Mouse (Mus musculus) layer of hippocampus, postnatal 10 days (tissue): ENCODE data around the gene Fbxw7. TPM values are rescaled to one million over a fixed set of nuclear protein-coding genes. Genes with fewer than 3 reads are reported as not detected.

Experiments used
- DNase-seq, 2 experiments: peaks; one replicate each; pipeline ENCODE4 v3.0.0; 2021; ENCODE audit warnings: low spot score in 2 of 2
- total RNA-seq, 2 experiments: library from RNA; stranded (reverse); gene quantifications; 2 replicates each; pipeline ENCODE4 v1.2.3; 2021

Gene Fbxw7
- total RNA-seq, 2 experiments from 2014 or later = 119 to 127 TPM

DNA sequence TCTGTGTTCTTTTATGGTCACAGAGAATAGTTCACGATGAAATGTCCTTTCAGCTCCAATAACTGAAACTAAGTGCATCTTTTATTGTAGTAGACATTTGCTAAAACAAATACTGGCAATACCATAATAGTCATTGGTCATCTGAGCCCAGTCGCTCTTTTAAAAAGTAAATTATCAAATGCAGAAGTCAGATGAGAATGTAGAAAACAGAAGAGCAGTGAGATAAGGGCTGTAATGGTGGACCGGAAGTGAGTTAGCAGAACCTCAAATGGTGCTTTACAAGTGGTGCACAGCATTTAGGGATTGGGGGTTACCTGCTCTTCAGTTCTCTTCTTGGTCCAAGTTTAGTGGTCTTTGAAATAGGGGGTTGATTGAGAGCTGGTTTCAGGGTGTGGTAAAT, 129.9 kb downstream of the Fbxw7 start:
- DNase-seq = no peak

DNA sequence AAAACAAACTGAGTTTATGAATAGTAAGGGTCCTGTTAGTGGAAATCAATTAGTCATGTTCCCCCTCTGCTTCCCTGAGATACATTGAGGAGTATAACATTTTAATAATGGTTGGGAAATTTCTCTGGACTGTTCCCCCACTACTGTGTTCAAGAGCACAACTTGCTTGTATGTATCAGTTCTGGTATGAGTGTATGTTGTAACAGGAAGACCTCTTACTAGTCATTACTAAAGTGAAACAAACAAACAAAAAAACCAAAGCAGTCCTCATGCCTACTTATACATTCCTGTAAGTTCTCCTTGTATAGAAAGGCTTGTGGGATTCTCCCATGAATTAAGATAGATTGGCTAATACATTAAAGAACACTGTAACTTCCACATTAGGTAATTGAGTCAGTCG, 131.3 kb downstream of the Fbxw7 start:
- DNase-seq = no peak

DNA sequence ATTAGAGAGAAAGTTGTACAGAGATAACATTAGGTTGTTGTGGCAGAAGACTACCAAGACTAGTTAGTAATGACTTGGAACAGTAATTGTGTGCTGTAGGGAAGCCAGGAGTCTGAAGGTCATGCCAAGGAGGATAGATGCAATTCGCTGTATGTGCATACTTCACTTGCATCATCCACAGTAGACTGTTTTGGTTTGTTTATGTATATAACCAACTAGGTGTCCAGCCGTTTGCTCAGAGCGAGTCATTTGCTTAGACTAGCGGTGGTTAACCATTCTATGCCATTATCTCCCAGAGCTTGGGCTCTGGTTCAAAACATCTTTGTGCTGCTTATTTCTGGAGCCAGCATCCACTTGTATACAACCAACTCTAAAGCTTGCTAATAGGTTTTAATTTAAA, 134.3 kb downstream of the Fbxw7 start:
- DNase-seq = no peak

DNA sequence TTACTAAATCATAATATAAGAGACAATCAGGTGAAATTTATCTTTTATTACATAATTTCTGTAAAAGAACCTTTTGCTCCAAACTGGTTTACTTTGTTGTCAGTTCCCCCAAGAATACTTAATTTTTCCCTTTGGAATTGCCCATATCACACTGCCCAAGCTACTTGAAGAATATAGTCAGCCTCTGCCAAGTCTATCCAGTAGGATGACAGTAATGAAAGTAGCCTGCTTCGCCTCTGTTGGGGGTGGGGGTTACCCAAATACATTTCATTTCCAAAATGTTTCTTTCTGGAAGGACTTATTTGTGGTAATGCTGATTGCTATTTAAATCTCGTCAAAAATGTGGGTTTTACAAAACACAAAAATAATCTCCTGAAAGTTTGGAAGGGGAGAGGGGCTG, 136.6 kb downstream of the Fbxw7 start:
- no peak for DNase-seq

DNA sequence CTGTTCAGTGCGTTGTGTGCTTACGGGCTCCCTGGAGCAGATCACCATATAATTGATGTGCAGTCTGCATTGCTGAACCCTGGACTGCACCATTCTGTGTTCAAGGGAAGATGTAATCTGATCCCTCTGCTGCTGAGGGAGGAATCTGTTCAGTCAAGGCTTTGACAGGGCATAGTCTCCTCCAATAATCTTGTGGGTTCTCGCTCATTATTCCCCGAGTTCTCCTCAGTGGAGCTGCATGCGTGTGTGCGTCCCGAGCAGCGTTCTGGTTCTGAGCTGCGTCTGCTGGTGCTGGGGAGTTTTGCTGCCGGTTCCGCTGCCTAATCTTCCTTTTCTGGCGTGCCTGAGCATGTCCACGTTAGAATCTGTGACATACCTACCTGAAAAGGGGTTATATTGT, 137.1 kb downstream of the Fbxw7 start:
- peak; percentile 66 to 72 for DNase-seq

DNA sequence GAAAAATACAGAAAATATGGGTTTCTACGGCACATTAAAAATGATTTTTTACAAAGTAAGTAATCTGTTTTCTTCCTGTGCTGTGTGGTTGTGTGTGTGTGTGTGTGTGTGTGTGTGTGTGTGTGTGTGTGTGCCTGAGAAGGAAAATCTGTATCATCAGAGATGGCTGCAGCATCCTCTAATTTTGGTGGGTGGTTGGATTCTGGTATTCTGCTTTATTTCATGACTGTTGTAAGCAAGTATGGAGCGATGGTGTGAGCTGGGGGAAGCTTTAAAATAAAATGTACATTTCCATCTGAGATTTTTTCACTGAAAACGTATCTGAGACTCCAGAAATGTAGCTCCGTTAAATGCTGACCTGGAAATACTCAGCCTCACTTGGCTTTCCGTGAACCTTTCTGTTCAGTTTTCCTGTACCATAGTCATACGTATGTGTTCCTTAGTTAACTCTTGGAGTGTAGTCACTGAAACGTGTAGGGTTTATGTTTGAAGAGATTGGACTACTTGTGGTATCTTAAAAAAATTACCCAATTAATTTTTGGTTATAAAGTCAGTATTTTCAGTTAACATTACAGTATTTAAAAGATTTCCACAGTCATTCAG, 137.6 kb downstream of the Fbxw7 start:
- no peak for DNase-seq

DNA sequence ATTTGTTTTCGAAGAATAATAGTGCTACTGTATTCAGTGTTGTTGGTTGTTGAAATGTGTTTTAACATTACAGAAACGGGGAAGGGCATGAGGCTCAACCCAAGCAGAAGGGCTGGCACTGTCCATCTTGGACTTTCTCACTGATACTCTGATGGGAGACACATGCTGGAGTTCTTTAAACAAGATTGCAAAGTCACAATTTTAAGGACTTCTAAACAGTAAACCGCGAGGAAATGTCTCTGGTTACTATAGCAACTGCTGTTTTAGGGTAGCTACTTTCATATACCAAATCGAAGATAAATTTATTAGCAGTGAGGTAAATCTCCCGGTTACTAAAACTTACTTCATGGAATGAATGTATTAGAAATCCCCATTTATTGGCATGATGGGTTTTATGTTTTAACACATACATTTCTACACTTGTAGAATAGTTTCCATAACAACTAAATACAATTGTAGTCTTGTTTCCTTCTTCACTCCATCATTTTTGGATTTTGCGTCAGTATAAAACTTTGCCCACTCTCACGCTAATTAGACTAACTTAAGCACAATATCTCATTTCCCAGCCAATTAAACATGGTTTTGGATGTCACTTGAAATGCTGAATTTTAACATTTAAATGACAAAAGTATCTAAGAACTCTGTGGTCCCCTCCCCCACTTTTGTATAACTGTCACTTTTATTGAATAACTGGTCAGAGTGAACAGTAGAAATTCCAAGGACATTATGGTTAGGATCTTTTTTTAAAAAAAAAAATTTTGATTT, 140.1 kb downstream of the Fbxw7 start:
- DNase-seq = no peak

DNA sequence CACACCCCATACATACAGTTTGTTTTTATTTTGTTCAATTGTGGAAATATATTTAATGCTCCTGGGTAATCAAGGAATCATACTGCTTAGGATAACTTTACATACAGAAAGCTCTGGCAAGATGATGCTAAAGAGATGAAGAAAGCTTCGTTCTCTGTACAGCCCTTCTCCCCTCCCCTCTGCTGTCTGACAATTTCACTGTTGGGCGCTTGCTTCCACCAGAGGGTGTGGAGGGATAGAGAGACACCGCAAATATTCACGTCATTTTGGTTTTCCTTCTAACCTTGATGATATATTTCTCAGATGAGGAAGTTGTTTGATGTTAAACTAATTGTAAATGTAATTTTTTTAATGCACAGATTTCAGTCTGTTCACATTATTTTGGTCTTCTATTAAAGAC, 140.8 kb downstream of the Fbxw7 start:
- DNase-seq = no peak

DNA sequence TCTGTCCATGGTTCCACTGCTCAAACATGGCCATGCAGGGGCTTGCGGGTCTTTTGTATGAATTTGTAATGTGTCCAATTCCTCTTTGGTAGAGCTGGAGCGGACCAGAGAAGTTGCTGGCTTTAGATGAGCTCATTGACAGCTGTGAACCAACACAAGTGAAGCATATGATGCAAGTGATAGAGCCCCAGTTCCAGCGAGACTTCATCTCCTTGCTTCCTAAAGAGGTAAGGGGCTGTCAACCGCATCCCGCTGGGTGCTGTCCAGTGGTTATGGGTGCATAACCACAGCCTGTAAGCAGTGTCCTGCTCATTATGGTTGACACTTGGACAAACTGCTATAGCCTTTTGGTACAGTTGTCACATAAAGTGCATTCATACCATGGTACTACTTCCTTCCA, 150.1 kb downstream of the Fbxw7 start:
- DNase-seq = no peak

DNA sequence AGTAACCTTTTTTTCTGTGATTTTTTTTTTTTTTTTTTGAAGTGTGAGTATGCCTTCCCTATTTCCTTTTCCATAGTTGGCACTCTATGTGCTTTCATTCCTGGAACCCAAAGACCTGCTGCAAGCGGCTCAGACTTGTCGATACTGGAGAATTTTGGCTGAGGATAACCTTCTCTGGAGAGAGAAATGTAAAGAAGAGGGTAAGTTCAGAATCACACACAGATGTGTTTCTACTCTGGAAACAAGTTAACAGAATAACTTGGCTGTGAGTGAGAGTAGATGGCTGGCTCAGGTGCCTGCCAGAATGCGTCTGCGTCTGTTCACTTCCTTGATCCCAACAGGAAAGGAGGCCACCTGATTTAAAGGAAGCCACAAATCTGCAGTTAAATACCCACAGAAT, 152.3 kb downstream of the Fbxw7 start:
- no peak for DNase-seq

DNA sequence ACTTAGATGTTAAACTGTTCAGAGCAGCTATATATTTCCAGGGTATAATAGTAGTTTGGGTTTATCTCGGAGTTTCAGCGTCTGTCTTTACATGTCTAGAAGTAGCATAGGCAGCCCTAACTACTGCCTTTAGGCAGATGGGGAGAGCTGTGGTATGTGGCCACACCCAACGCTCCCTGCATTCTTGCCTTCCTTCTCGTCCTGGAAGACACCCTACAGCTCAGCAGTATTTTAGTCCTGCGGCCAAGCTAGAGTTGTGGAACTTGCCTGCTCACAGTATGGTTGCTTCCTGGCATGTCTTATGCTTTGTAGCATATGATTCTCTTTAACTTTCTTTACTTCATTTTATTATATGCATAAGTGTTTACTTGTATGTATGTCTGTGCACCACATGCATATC, 156.5 kb downstream of the Fbxw7 start:
- no peak for DNase-seq

DNA sequence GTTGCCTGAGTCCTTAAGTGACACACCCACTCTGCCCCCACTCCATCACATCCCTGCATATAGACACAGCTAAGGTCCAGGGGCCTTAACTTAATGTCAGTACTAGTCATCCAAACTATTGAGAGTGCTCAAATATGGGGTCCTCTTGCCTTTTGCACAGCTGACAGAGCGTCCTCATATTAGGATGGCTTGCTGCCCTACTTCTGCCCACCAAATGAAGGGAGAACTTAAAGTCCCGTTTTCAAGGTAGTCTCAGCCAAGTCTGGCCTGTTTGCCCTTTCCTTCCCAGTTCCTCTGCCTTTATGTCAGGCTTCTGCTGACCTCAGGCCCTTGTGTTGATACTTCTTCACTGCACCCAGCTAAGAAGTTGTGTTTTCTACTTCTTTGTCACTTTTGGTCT, 157.8 kb downstream of the Fbxw7 start:
- no peak for DNase-seq

DNA sequence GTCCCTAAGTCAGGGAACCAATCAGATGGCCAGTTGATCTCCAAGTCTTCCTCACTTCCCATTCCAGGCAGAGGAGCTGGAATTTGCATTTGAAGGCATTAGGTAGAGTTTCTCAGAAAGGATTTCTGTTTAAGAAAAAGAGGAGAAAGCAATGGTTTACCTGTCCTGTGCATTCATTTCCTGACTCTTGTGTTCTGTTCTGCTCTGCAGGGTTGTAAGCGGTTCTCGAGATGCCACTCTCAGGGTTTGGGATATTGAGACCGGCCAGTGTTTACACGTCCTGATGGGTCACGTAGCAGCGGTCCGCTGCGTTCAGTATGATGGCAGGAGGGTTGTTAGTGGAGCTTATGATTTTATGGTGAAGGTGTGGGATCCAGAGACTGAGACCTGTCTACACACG, 159.1 kb downstream of the Fbxw7 start:
- DNase-seq = no peak

DNA sequence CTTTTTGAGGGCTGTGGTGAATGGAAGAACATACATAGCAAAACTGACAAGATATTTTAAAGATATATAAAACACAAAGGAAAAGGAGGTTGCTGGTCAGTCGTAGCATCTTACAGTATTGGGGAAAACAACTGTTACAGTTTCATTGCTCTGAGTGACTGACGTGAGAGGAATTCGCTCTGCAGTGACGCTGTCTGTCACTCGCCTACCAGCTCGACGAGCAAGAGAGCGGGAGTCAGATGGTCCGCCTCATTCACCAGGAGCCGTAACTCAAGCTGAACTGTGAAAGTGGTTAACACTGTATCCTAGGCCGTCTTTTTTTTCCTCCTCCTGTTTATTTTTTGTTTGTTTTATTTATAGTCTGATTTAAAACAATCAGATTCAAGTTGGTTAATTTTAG, 163.6 kb downstream of the Fbxw7 start:
- no peak for DNase-seq

DNA sequence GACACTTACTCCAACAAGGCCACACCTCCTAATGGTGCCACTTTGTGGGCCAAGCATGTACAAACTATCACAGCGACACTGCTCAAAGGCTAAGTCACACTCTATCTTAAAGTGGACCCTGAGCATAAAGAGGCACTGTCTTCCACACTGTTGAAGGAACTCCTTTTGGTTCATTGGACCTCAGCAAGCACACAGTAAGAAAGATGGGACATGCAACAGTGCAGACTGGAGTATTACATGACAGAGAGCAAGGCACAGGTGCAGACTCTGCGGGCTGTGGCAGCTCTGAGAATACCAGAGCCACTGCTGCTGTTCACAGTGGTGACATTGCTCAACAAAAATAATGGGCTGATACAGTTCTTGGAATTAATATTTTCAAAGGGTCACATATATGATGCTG, 165.1 kb downstream of the Fbxw7 start:
- DNase-seq = no peak

DNA sequence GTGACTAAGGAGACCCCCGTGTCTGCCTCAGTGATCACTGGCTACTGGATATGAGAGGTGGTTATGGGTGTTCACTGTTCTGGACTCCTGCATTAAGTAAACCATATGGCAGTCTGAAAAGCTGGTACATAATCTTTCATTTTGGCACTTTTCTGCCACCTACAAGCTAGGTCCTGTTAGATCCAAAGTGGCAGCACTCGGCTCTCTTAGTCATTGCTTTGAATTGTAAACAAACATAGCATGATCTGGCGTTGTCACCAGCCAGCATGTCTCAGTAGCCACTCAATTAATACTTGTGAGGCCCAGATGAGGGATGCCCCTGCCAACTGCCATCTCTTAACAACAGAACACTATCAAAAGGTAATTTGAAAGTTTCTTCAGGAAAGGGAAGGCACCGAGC, 167.6 kb downstream of the Fbxw7 start:
- no peak for DNase-seq

DNA sequence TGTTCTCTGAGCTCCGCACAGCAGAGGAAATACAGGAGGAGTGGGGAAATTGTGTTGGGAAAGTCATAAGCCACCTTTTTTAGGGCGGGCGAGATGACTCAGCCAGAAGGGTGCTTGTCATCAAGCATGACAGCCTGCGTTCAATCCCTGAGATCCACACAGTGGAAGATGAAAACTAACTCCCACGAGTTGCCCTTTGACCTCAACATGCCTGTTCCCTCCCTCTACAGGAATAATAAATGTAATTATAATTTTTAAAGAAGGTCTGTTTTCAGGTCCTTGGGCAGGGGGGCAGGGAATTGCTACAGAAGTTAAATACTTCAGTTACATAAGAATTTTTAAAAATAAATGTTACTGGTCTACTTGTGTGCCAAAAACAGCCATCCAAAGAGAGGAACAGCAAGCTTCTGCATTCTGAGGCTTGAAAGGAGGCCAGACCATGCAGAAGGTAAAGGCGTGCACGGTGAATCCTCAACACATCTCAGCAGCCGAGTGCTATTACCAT, 170.1 kb downstream of the Fbxw7 start:
- DNase-seq = no peak

DNA sequence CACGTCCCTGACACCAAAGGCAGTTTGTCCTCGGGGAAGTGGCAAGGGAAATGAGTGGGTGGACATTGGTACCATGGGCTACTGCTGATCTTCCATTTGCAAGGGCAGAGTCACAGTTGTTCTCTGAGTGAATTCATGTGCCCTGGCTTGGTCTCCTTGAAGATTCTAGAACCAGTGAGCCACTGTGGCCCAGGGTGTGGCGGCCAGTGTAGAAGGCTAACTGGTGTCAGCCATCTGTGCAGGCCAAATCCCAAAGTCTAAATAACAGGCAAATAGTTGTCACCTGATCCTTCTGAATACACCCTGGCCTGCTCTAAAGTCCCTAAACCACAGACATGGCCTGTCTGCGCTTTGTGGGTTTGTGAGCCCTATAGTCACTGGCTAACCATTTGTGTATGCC, 173.8 kb downstream of the Fbxw7 start:
- DNase-seq = no peak

DNA sequence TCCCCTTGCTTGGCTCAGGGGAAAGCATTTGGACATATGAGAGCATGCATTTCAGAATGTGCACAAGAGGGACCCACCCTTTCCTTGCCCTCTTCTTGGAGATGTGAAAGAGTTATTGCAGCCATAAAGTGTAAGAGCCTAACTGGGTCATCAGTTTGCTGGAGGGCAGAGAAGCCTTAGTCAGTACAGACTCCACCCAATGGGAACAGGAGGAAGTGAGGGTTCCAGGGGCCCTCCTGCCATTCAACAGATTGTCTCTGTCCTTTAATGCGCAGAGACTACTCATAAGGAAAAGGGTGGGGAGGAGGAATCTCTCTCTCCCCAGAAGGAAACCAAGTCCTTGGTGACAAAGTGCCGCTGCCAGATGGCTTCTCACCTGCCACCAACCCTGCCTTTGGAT, 190.2 kb downstream of the Fbxw7 start:
- DNase-seq = no peak

DNA sequence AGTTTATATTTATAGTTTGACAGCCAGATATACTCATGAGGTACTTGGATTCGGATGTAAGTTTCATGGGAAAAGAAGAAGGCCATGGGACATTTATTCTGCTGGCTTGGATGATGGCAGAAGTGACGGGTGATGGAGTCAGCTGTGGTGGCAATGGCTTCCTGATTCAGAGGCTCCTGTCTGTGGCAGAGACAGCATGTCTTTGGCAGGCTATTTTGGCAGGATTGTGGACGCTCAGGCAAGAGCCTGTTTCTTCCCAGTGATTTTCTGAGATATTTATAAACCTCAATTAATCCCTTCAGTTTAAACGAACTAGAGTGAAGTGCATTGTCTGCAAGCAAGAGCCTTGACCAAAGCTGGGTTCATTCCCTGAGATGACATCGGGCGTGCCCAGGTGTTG, 197.8 kb downstream of the Fbxw7 start:
- DNase-seq = no peak

DNA sequence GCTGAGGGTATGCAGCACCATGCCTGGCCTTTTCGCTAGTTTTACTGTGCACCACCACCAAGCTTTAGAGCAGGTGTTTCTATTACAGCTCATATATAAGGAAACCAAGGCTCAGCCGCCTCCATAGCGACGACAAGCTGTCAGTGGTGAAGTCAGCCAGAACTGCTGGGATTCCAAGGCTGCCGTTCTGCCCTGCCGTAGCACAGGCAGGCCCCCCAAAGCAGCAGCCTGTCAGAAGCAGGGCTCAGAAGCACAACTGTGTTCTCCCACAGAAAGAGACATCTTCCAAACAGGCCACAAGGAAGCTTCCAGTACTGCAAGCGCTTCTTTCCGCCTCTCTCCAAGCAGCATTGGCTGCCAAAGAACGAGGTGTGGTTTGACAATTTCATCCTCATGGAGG, 200.6 kb downstream of the Fbxw7 start:
- peak; percentile 34 to 38 for DNase-seq

DNA sequence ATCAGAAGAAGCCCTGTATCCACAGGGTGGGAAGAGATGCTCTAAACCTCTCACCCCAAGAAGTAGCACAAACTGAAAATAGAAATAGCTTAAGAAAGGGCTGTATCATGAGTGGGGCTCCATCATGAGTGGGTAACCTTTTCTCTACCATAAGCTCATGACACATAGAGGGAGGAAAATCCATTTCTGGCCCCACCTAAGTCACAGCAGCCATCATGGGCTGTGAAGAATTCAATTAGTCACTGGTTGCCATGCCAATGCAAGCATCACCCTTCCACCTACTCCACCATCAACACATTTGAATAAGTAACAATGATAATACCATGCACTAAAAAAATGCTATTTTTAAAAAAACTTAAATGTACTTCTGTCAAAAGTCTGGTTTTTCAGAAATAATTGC, 205.1 kb downstream of the Fbxw7 start:
- no peak for DNase-seq

DNA sequence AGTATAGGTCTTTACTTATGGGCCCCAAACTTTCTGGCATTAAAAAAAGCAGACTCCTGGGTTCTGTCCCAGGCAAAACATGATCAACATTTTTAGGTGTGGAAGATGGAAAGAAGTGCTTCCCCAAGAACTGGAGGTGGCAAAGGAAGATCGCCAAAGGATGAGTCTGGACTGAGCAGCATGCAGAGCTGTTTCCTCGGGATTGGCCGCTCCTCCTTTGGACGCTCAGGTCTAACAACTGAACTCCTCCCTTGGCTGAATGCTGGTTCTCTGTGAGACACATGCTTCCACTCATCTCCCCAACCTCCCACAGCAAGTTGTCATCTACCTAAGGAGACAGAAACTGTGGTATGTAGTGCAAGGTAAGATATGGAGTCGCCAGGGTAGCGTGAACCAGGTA, 206.7 kb downstream of the Fbxw7 start:
- DNase-seq = no peak
